Mouse (Mus musculus): ENCODE data around the gene Fam196b. TPM values are rescaled to one million over a fixed set of nuclear protein-coding genes. Genes with fewer than 3 reads are reported as not detected.

The Fam196b gene
- total and polyA plus RNA-seq, 2 experiments from 2014 or later = not detected

GRCm38 (mm10) chr11:34312208-34312607, 2.4 kb upstream of the Fam196b start:
- no peak for DNase-seq (ENCODE audit: low spot score)
- ATAC-seq (ENCODE audit: insufficient read depth, low read depth) = no peak
- Histone ChIP-seq H3K4me2 (ENCODE audit: low read depth, low read length) (no peak overlapping the region), H3K4me1 (ENCODE audit: control insufficient read depth, insufficient read depth) (no peaks in the 10 kb centered on the region), H3K27me3 (ENCODE audit: control insufficient read depth, insufficient read depth, low read length) (no peaks in the 10 kb centered on the region), H3K27ac (ENCODE audit: low read depth) (no peak overlapping the region), H3K4me3 (ENCODE audit: low read depth, low read length) (no peak overlapping the region), H3K9ac (replicated peaks; ENCODE audit: low read depth, low read length) (no peak overlapping the region), H3K9me3 (replicated peaks; ENCODE audit: control insufficient read depth, low read length) (no peaks in the 10 kb centered on the region), H3K36me3 (replicated peaks; ENCODE audit: control insufficient read depth, insufficient read depth, low read length) (no peaks in the 10 kb centered on the region)
- WGBS = 61% methylated on average over 7 of the region's 7 CpGs
- TF ChIP-seq CTCF (IDR thresholded peaks at IDR 0.05; ENCODE audit: low read depth) = no peak
- no peak for TF ChIP-seq EP300 (IDR thresholded peaks at IDR 0.05; ENCODE audit: low read depth)

- Histone ChIP-seq H3K9ac (replicated peaks; ENCODE audit: low read depth, low read length) (no peak overlapping the region), H3K4me2 (ENCODE audit: low read depth, low read length) (no peak overlapping the region), H3K4me3 (ENCODE audit: low read depth, low read length) (no peak overlapping the region)
These were observed 761 bp downstream of the Fam196b start for GRCm38 (mm10) chr11:34315383-34315782.

GRCm38 (mm10) chr11:34316176-34316575, 1.6 kb downstream of the Fam196b start:
- ATAC-seq (ENCODE audit: insufficient read depth, low read depth) (no peak), DNase-seq (ENCODE audit: low spot score) (no peak)
- H3K4me2 ChIP-seq (ENCODE audit: low read depth, low read length) = no peak overlapping the region
- TF ChIP-seq CTCF (IDR thresholded peaks at IDR 0.05; ENCODE audit: low read depth) (no peak), EP300 (IDR thresholded peaks at IDR 0.05; ENCODE audit: low read depth) (no peak)
- H3K4me1 ChIP-seq (ENCODE audit: control insufficient read depth, insufficient read depth) = no peaks in the 10 kb centered on the region
- no peaks in the 10 kb centered on the region for H3K27me3 ChIP-seq (ENCODE audit: control insufficient read depth, insufficient read depth, low read length)
- no peaks in the 10 kb centered on the region for H3K9me3 ChIP-seq (replicated peaks; ENCODE audit: control insufficient read depth, low read length)
- H3K27ac ChIP-seq (ENCODE audit: low read depth) = no peak overlapping the region
- no peaks in the 10 kb centered on the region for H3K36me3 ChIP-seq (replicated peaks; ENCODE audit: control insufficient read depth, insufficient read depth, low read length)
- H3K9ac ChIP-seq (replicated peaks; ENCODE audit: low read depth, low read length) = no peak overlapping the region
- no peak overlapping the region for H3K4me3 ChIP-seq (ENCODE audit: low read depth, low read length)
- WGBS = 77% methylated on average over 10 of the region's 10 CpGs

More at GRCm38 (mm10) chr11:34315383-34315782, 761 bp downstream of the Fam196b start:
- no peaks in the 10 kb centered on the region for H3K9me3 ChIP-seq (replicated peaks; ENCODE audit: control insufficient read depth, low read length)
- no peaks in the 10 kb centered on the region for H3K27me3 ChIP-seq (ENCODE audit: control insufficient read depth, insufficient read depth, low read length)
- TF ChIP-seq EP300 (IDR thresholded peaks at IDR 0.05; ENCODE audit: low read depth) (no peak), CTCF (IDR thresholded peaks at IDR 0.05; ENCODE audit: low read depth) (no peak)
- ATAC-seq (ENCODE audit: insufficient read depth, low read depth) (no peak), DNase-seq (ENCODE audit: low spot score) (no peak)
- WGBS = 55% methylated on average over 5 of the region's 5 CpGs
- H3K36me3 ChIP-seq (replicated peaks; ENCODE audit: control insufficient read depth, insufficient read depth, low read length) = no peaks in the 10 kb centered on the region
- no peaks in the 10 kb centered on the region for H3K4me1 ChIP-seq (ENCODE audit: control insufficient read depth, insufficient read depth)
- H3K27ac ChIP-seq (ENCODE audit: low read depth) = no peak overlapping the region

GRCm38 (mm10) chr11:34317001-34317400, 2.4 kb downstream of the Fam196b start:
- ATAC-seq (ENCODE audit: insufficient read depth, low read depth) = no peak
- H3K9ac ChIP-seq (replicated peaks; ENCODE audit: low read depth, low read length) = no peak overlapping the region

GRCm38 (mm10) chr11:34319282-34319681, 4.7 kb downstream of the Fam196b start:
- no peak for ATAC-seq (ENCODE audit: insufficient read depth, low read depth)
- H3K27ac ChIP-seq (ENCODE audit: low read depth) = no peak overlapping the region
- H3K9ac ChIP-seq (replicated peaks; ENCODE audit: low read depth, low read length) = no peak overlapping the region
- no peak overlapping the region for H3K4me2 ChIP-seq (ENCODE audit: low read depth, low read length)
- H3K4me1 ChIP-seq (ENCODE audit: control insufficient read depth, insufficient read depth) = no peaks in the 10 kb centered on the region
- WGBS = 47% methylated on average over 1 of the region's 1 CpGs
- no peak for DNase-seq (ENCODE audit: low spot score)
- H3K4me3 ChIP-seq (ENCODE audit: low read depth, low read length) = no peak overlapping the region
- H3K36me3 ChIP-seq (replicated peaks; ENCODE audit: control insufficient read depth, insufficient read depth, low read length) = no peaks in the 10 kb centered on the region
- no peaks in the 10 kb centered on the region for H3K9me3 ChIP-seq (replicated peaks; ENCODE audit: control insufficient read depth, low read length)
- no peaks in the 10 kb centered on the region for H3K27me3 ChIP-seq (ENCODE audit: control insufficient read depth, insufficient read depth, low read length)
- TF ChIP-seq EP300 (IDR thresholded peaks at IDR 0.05; ENCODE audit: low read depth) (no peak), CTCF (IDR thresholded peaks at IDR 0.05; ENCODE audit: low read depth) (no peak)

More at GRCm38 (mm10) chr11:34317001-34317400, 2.4 kb downstream of the Fam196b start:
- no peak overlapping the region for H3K27ac ChIP-seq (ENCODE audit: low read depth)
- WGBS = 66% methylated on average over 8 of the region's 8 CpGs
- H3K4me1 ChIP-seq (ENCODE audit: control insufficient read depth, insufficient read depth) = no peaks in the 10 kb centered on the region
- no peak for DNase-seq (ENCODE audit: low spot score)
- no peaks in the 10 kb centered on the region for H3K9me3 ChIP-seq (replicated peaks; ENCODE audit: control insufficient read depth, low read length)
- no peak for TF ChIP-seq CTCF (IDR thresholded peaks at IDR 0.05; ENCODE audit: low read depth)
- TF ChIP-seq EP300 (IDR thresholded peaks at IDR 0.05; ENCODE audit: low read depth) = no peak
- no peaks in the 10 kb centered on the region for H3K36me3 ChIP-seq (replicated peaks; ENCODE audit: control insufficient read depth, insufficient read depth, low read length)
- no peak overlapping the region for H3K4me2 ChIP-seq (ENCODE audit: low read depth, low read length)
- H3K4me3 ChIP-seq (ENCODE audit: low read depth, low read length) = no peak overlapping the region
- no peaks in the 10 kb centered on the region for H3K27me3 ChIP-seq (ENCODE audit: control insufficient read depth, insufficient read depth, low read length)

GRCm38 (mm10) chr11:34323664-34324063, 9.0 kb downstream of the Fam196b start:
- Histone ChIP-seq H3K36me3 (replicated peaks; ENCODE audit: control insufficient read depth, insufficient read depth, low read length) (no peaks in the 10 kb centered on the region), H3K9ac (replicated peaks; ENCODE audit: low read depth, low read length) (no peak overlapping the region), H3K4me3 (ENCODE audit: low read depth, low read length) (no peak overlapping the region), H3K4me2 (ENCODE audit: low read depth, low read length) (no peak overlapping the region), H3K27me3 (ENCODE audit: control insufficient read depth, insufficient read depth, low read length) (no peaks in the 10 kb centered on the region), H3K9me3 (replicated peaks; ENCODE audit: control insufficient read depth, low read length) (no peaks in the 10 kb centered on the region), H3K4me1 (ENCODE audit: control insufficient read depth, insufficient read depth) (no peaks in the 10 kb centered on the region), H3K27ac (ENCODE audit: low read depth) (no peak overlapping the region)
- DNase-seq (ENCODE audit: low spot score) (no peak), ATAC-seq (ENCODE audit: insufficient read depth, low read depth) (no peak)
- WGBS = 79% methylated on average over 8 of the region's 8 CpGs
- TF ChIP-seq EP300 (IDR thresholded peaks at IDR 0.05; ENCODE audit: low read depth) (no peak), CTCF (IDR thresholded peaks at IDR 0.05; ENCODE audit: low read depth) (no peak)
